Mouse (Mus musculus) testis, postnatal 14 days (tissue): ENCODE data around the gene Hypk.

Experiments used
- DNase-seq: peaks from one replicate; pipeline ENCODE4 v3.0.0; 2021; ENCODE audit warnings: low spot score

The Hypk gene

DNA sequence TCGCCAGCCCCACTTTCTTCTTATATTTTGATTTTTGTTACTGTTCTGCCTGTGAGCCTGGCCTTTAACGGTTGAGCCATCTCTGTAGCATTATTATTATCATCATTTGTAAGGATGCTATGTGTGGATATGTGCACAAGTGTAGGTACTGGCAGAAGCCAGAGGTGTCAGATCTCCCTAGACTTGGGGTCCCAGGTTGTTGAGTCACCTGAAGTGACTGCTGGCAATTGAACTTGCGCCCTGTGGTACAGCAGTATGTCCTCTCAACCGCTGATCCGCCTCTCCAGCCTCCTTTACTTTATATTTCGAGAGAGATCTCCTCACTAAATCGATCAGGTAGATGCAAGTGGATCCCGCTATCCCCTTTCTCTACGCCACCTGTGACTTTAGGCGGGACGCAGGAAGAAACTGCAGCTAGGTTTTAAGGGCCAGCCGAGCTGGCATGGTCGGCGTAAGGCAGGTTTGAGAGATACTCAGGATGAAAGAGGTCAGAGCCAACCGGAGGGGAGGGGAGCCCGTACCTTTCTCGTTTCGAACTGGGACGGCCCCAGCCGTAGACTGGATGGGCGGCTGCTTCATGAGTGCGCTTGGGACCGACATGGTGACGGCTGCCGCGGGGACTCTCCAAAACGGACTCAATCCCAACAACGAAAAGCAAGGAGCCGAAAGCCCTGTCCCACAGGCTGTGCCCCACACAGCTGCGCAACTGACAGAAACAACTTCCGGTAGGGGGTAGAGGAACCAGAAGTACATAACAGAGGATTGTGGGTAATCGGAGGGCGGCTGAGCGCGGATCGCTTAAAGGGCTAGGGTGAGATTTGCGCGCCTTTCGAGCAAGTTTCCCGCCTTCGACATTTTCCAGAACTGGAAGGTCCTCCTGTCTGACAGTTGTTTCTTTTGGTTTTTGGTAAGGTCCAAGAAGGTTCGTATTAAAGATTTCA is 53.1 kb downstream of the Hypk start, which contains the start of the genes Mfap1a and Wdr76:
TSS of gene Mfap1a (minus strand) at position 724 of the 941 bp plus-strand sequence.
TSS of gene Wdr76 (plus strand) at position 782 of the 941 bp plus-strand sequence.
- peak; percentile 88 for DNase-seq

DNA sequence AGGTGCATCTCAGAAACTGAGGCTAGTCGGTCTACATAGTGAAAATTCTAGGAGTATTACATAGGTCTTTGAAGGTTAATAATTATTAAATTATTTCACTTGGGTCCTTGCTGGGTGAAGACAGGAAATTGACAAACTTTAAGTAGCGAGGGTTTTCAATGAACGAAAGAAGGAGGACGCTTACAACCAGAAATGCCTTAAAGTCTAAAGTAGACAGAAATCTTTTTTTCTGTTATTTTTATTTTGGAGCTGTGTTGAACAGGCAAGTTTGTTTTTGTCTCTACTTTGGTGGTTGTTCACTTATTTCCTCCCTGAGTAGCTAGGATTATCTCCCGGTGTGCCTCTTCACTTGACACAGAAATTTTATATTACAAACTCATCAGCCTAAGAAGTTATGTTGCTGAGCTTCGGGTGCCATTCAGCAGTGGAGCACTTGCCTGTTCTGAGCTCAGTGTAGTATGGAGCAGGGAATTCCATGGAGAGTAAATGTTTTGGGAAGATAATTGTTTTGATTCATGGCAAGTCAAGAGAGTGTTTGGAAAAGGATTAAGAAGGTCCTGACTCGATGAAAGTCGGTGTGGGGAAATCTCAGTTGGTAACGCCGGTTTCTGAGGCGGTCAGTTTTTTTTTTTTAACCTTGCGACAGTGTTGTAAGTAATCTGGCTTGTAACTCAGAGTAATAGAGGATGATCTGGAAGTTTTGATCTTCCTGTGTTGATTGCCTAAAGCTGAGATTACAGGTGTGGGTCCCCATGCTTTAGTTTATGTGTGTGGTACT is 54.3 kb downstream of the Hypk start:
- DNase-seq, result no peak

DNA sequence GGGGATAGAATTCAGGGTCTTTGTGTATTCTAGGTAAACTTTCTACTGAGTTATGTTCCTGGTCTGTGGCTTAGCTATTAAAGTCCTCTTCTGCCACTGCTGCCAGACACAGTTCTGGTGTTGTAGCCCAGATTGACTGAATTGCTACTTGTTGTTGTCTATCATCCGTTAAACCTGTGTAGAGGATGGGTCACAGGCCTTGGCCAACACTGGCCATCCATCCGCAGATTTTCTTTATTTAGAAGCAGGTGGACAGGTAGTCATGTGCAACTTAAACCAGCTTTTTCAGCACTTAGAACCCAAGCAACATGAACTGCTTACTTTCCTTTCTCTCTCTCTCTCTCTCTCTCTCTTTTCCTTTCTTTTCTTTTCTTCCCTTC is 54.9 kb downstream of the Hypk start:
- no peak for DNase-seq
